Mouse (Mus musculus): Measurements from ENCODE around the gene Tspan31. TPM values are rescaled to one million over a fixed set of nuclear protein-coding genes. Genes with fewer than 3 reads are reported as not detected.
A peak's percentile ranks its signal among the peaks of the same experiment; 100 is the strongest.

Gene Tspan31
- polyA plus RNA-seq, 1 experiment from 2014 or later: 189 TPM

GRCm38 (mm10) chr10:127061513-127061912 lies 8.6 kb downstream of the Tspan31 start:
- WGBS: 68% methylated on average over 2 of the region's 2 CpGs
- Histone ChIP-seq H3K4me1 (ENCODE audit: control insufficient read depth, insufficient read depth, low read length) (peaks cover 27% of the 10 kb centered on the region), H3K9me3 (ENCODE audit: control insufficient read depth, low read length) (no peaks in the 10 kb centered on the region), H3K4me3 (ENCODE audit: low read length) (no peak overlapping the region), H3K27me3 (replicated peaks; ENCODE audit: control insufficient read depth, insufficient read depth, low read length) (no peaks in the 10 kb centered on the region), H3K27ac (ENCODE audit: low read length) (no peak overlapping the region), H3K36me3 (ENCODE audit: control insufficient read depth, insufficient read depth, low read length) (peaks cover 7% of the 10 kb centered on the region), H3K4me2 (ENCODE audit: low read depth, low read length) (no peak overlapping the region), H3K9ac (ENCODE audit: low read depth, low read length) (no peak overlapping the region)
- no peak for ATAC-seq

- no peak for ATAC-seq
- Histone ChIP-seq H3K9me3 (ENCODE audit: control insufficient read depth, low read length) (no peaks in the 10 kb centered on the region), H3K4me3 (ENCODE audit: low read length) (no peak overlapping the region), H3K27me3 (replicated peaks; ENCODE audit: control insufficient read depth, insufficient read depth, low read length) (no peaks in the 10 kb centered on the region), H3K4me2 (ENCODE audit: low read depth, low read length) (no peak overlapping the region), H3K36me3 (ENCODE audit: control insufficient read depth, insufficient read depth, low read length) (peaks cover 5% of the 10 kb centered on the region), H3K4me1 (ENCODE audit: control insufficient read depth, insufficient read depth, low read length) (peaks cover 26% of the 10 kb centered on the region), H3K9ac (ENCODE audit: low read depth, low read length) (no peak overlapping the region), H3K27ac (ENCODE audit: low read length) (no peak overlapping the region)
- 51% methylated on average over 5 of the region's 5 CpGs for WGBS
Observed at GRCm38 (mm10) chr10:127061085-127061484, 9.0 kb downstream of the Tspan31 start.

GRCm38 (mm10) chr10:127059968-127060916 lies 9.8 kb downstream of the Tspan31 start, which contains the start of gene March9:
March9 (minus strand) TSS chr10:127060184.
- H3K9me3 ChIP-seq (ENCODE audit: control insufficient read depth, low read length): no peaks in the 10 kb centered on the region
- H3K4me2 ChIP-seq (ENCODE audit: low read depth, low read length): peak within 1 kb of the TSS; percentile 95
- no peaks in the 10 kb centered on the region for H3K27me3 ChIP-seq (replicated peaks; ENCODE audit: control insufficient read depth, insufficient read depth, low read length)
- peak within 1 kb of the TSS; percentile 84 for H3K9ac ChIP-seq (ENCODE audit: low read depth, low read length)
- peak; percentile 45 for ATAC-seq
- H3K4me3 ChIP-seq (ENCODE audit: low read length): peak within 1 kb of the TSS; percentile 87
- no peaks in the 10 kb centered on the region for H3K36me3 ChIP-seq (ENCODE audit: control insufficient read depth, insufficient read depth, low read length)
- whole genome bisulfite sequencing: under 1% methylated on average over 55 of the region's 72 CpGs
- H3K27ac ChIP-seq (ENCODE audit: low read length): no peak within 1 kb of the TSS; the same call in 1 of the 2 replicates
- peaks cover 24% of the 10 kb centered on the region for H3K4me1 ChIP-seq (ENCODE audit: control insufficient read depth, insufficient read depth, low read length)

- no peaks in the 10 kb centered on the region for H3K36me3 ChIP-seq (ENCODE audit: control insufficient read depth, insufficient read depth, low read length)
- H3K9me3 ChIP-seq (ENCODE audit: control insufficient read depth, low read length): no peaks in the 10 kb centered on the region
- peak overlapping the region; percentile 87 for H3K4me3 ChIP-seq (ENCODE audit: low read length)
- ATAC-seq: no peak
- under 1% methylated on average over 60 of the region's 92 CpGs for WGBS
- H3K27me3 ChIP-seq (replicated peaks; ENCODE audit: control insufficient read depth, insufficient read depth, low read length): no peaks in the 10 kb centered on the region
- H3K4me1 ChIP-seq (ENCODE audit: control insufficient read depth, insufficient read depth, low read length): peaks cover 16% of the 10 kb centered on the region
- peak overlapping the region; percentile 95 for H3K4me2 ChIP-seq (ENCODE audit: low read depth, low read length)
- no peak overlapping the region; the same call in 1 of the 2 replicates for H3K27ac ChIP-seq (ENCODE audit: low read length)
- peak overlapping the region; percentile 84 for H3K9ac ChIP-seq (ENCODE audit: low read depth, low read length)
Observed at GRCm38 (mm10) chr10:127059174-127059967, 10.7 kb downstream of the Tspan31 start.

- WGBS: 9% methylated on average over 8 of the region's 8 CpGs
- Histone ChIP-seq H3K36me3 (ENCODE audit: control insufficient read depth, insufficient read depth, low read length) (no peaks in the 10 kb centered on the region), H3K9me3 (ENCODE audit: control insufficient read depth, low read length) (no peaks in the 10 kb centered on the region), H3K27ac (ENCODE audit: low read length) (no peak overlapping the region), H3K4me3 (ENCODE audit: low read length) (peak overlapping the region; percentile 87), H3K9ac (ENCODE audit: low read depth, low read length) (peak overlapping the region; percentile 84; the same call in 1 of the 2 replicates), H3K4me2 (ENCODE audit: low read depth, low read length) (peak overlapping the region; percentile 95), H3K27me3 (replicated peaks; ENCODE audit: control insufficient read depth, insufficient read depth, low read length) (no peaks in the 10 kb centered on the region), H3K4me1 (ENCODE audit: control insufficient read depth, insufficient read depth, low read length) (peaks cover 16% of the 10 kb centered on the region)
- no peak for ATAC-seq
Observed at GRCm38 (mm10) chr10:127058708-127059107, 11.4 kb downstream of the Tspan31 start.

- H3K9ac ChIP-seq (ENCODE audit: low read depth, low read length): 0 out of 2 replicates have a peak overlapping the region, but pooled peaks have one; percentile 84
- peak overlapping the region; percentile 95 for H3K4me2 ChIP-seq (ENCODE audit: low read depth, low read length)
- H3K27ac ChIP-seq (ENCODE audit: low read length): no peak overlapping the region
- no peaks in the 10 kb centered on the region for H3K36me3 ChIP-seq (ENCODE audit: control insufficient read depth, insufficient read depth, low read length)
- no peaks in the 10 kb centered on the region for H3K27me3 ChIP-seq (replicated peaks; ENCODE audit: control insufficient read depth, insufficient read depth, low read length)
- 1% methylated on average over 9 of the region's 9 CpGs for WGBS
- H3K9me3 ChIP-seq (ENCODE audit: control insufficient read depth, low read length): no peaks in the 10 kb centered on the region
- peak overlapping the region; percentile 87 for H3K4me3 ChIP-seq (ENCODE audit: low read length)
- ATAC-seq: peak; percentile 26; the same call in 1 of the 2 replicates
- H3K4me1 ChIP-seq (ENCODE audit: control insufficient read depth, insufficient read depth, low read length): peaks cover 16% of the 10 kb centered on the region
Observed at GRCm38 (mm10) chr10:127058161-127058560, 11.9 kb downstream of the Tspan31 start.

- H3K27me3 ChIP-seq (replicated peaks; ENCODE audit: control insufficient read depth, insufficient read depth, low read length): peaks cover 4% of the 10 kb centered on the region
- no peak overlapping the region for H3K27ac ChIP-seq (ENCODE audit: low read length)
- H3K9ac ChIP-seq (ENCODE audit: low read depth, low read length): no peak overlapping the region
- H3K4me3 ChIP-seq (ENCODE audit: low read length): no peak overlapping the region
- 84% methylated on average over 20 of the region's 20 CpGs for WGBS
- peaks cover 16% of the 10 kb centered on the region for H3K4me1 ChIP-seq (ENCODE audit: control insufficient read depth, insufficient read depth, low read length)
- H3K36me3 ChIP-seq (ENCODE audit: control insufficient read depth, insufficient read depth, low read length): no peaks in the 10 kb centered on the region
- no peak overlapping the region for H3K4me2 ChIP-seq (ENCODE audit: low read depth, low read length)
- no peak for ATAC-seq
- no peaks in the 10 kb centered on the region for H3K9me3 ChIP-seq (ENCODE audit: control insufficient read depth, low read length)
Observed at GRCm38 (mm10) chr10:127056490-127056889, 13.6 kb downstream of the Tspan31 start.

GRCm38 (mm10) chr10:127055406-127055805 lies 14.7 kb downstream of the Tspan31 start:
- no peak for ATAC-seq
- no peaks in the 10 kb centered on the region for H3K9me3 ChIP-seq (ENCODE audit: control insufficient read depth, low read length)
- 89% methylated on average over 8 of the region's 8 CpGs for WGBS
- H3K36me3 ChIP-seq (ENCODE audit: control insufficient read depth, insufficient read depth, low read length): no peaks in the 10 kb centered on the region
- H3K27ac ChIP-seq (ENCODE audit: low read length): no peak overlapping the region
- no peak overlapping the region for H3K4me2 ChIP-seq (ENCODE audit: low read depth, low read length)
- no peak overlapping the region for H3K9ac ChIP-seq (ENCODE audit: low read depth, low read length)
- H3K4me3 ChIP-seq (ENCODE audit: low read length): no peak overlapping the region
- H3K4me1 ChIP-seq (ENCODE audit: control insufficient read depth, insufficient read depth, low read length): peaks cover 13% of the 10 kb centered on the region
- H3K27me3 ChIP-seq (replicated peaks; ENCODE audit: control insufficient read depth, insufficient read depth, low read length): peaks cover 12% of the 10 kb centered on the region

- WGBS: 65% methylated on average over 4 of the region's 4 CpGs
- Histone ChIP-seq H3K36me3 (ENCODE audit: control insufficient read depth, insufficient read depth, low read length) (no peaks in the 10 kb centered on the region), H3K9ac (ENCODE audit: low read depth, low read length) (no peak overlapping the region), H3K4me2 (ENCODE audit: low read depth, low read length) (no peak overlapping the region), H3K4me1 (ENCODE audit: control insufficient read depth, insufficient read depth, low read length) (peaks cover 11% of the 10 kb centered on the region), H3K9me3 (ENCODE audit: control insufficient read depth, low read length) (no peaks in the 10 kb centered on the region), H3K27me3 (replicated peaks; ENCODE audit: control insufficient read depth, insufficient read depth, low read length) (peaks cover 20% of the 10 kb centered on the region), H3K4me3 (ENCODE audit: low read length) (no peak overlapping the region), H3K27ac (ENCODE audit: low read length) (no peak overlapping the region)
- ATAC-seq: no peak
Observed at GRCm38 (mm10) chr10:127054646-127055045, 15.4 kb downstream of the Tspan31 start.
